Mouse (Mus musculus): Measurements from ENCODE around the gene Kmt2d. TPM values are rescaled to one million over a fixed set of nuclear protein-coding genes. Genes with fewer than 3 reads are reported as not detected.

The Kmt2d gene
- total and polyA plus RNA-seq, 3 experiments: 4.8 to 22.7 (median 14.1) TPM

GRCm38 (mm10) chr15:98791771-98792170 is 79.2 kb downstream of the Kmt2d start:
- H3K4me3 ChIP-seq (replicated peaks in 1 of 3; ENCODE audit: low read depth in 2 of 3, low read length in 2 of 3, poor library complexity in 1 of 3): peak overlapping the region in 1 of 3 experiments; percentile 43
- peaks cover 67% of the 10 kb centered on the region for H3K27me3 ChIP-seq (replicated peaks)
- peaks cover 23% of the 10 kb centered on the region for H3K9me3 ChIP-seq (replicated peaks; ENCODE audit: low read length)
- H3K4me2 ChIP-seq (ENCODE audit: insufficient read depth, low read depth, poor library complexity, severe bottlenecking): peak overlapping the region; percentile 73; the same call in 1 of the 2 replicates
- dilution Hi-C loops (cut with MboI; ENCODE audit: extremely low pct_ligation_motif_present, extremely low pct_unique_long_range_greater_than_20kb, low sequenced_read_pairs): no loop called here
- TF ChIP-seq MXI1 (IDR thresholded peaks at IDR 0.05; ENCODE audit: low read depth, low read length): 0 out of 2 replicates have a peak, but pooled peaks have one; percentile 38
- peak; percentile 10; the same call in 1 of the 2 replicates for TF ChIP-seq MAX (IDR thresholded peaks at IDR 0.05; ENCODE audit: low read length)
- 0 out of 2 replicates have a peak, but pooled peaks have one; percentile 21 for TF ChIP-seq MYC (IDR thresholded peaks at IDR 0.05; ENCODE audit: low read depth, low read length)
- TF ChIP-seq RCOR1 (conservative IDR thresholded peaks at IDR 0.05; ENCODE audit: low read depth, low read length): no peak
- TF ChIP-seq USF2 (conservative IDR thresholded peaks at IDR 0.05; ENCODE audit: low read depth, low read length): no peak
- TF ChIP-seq E2F4 (IDR thresholded peaks at IDR 0.05; ENCODE audit: insufficient replicate concordance, low read depth, low read length): no peak
- TF ChIP-seq ELF1 (IDR thresholded peaks at IDR 0.05; ENCODE audit: low read depth, low read length): no peak
- peaks cover 33 to 39% of the 10 kb centered on the region in 2 experiments for H3K4me1 ChIP-seq (ENCODE audit: control insufficient read depth in 1 of 2, insufficient read depth in 2 of 2)
- DNase-seq (ENCODE audit: extremely low read depth): no peak
- H3K27ac ChIP-seq (ENCODE audit: insufficient read depth, low read depth): no peak overlapping the region
- no peaks in the 10 kb centered on the region for H3K79me2 ChIP-seq (replicated peaks; ENCODE audit: control insufficient read depth, extremely low read depth, insufficient read depth, poor library complexity, severe bottlenecking)
- no peak overlapping the region for H3K9ac ChIP-seq (ENCODE audit: insufficient read depth, low read depth)
- in situ Hi-C loops (cut with MboI; ENCODE audit: low pct_ligation_motif_present, low pct_unique_long_range_greater_than_20kb, low sequenced_read_pairs): no loop called here
- no peaks in the 10 kb centered on the region for H3K36me3 ChIP-seq (replicated peaks in 1 of 2; ENCODE audit: control insufficient read depth in 1 of 2, insufficient read depth in 1 of 2, low read length in 1 of 2)

GRCm38 (mm10) chr15:98791221-98791620 is 79.8 kb downstream of the Kmt2d start:
- peaks cover 27 to 34% of the 10 kb centered on the region in 2 experiments for H3K4me1 ChIP-seq (ENCODE audit: control insufficient read depth in 1 of 2, insufficient read depth in 2 of 2)
- no peak for DNase-seq (ENCODE audit: extremely low read depth)
- peaks cover 23% of the 10 kb centered on the region for H3K9me3 ChIP-seq (replicated peaks; ENCODE audit: low read length)
- no peaks in the 10 kb centered on the region for H3K36me3 ChIP-seq (replicated peaks in 1 of 2; ENCODE audit: control insufficient read depth in 1 of 2, insufficient read depth in 1 of 2, low read length in 1 of 2)
- peaks cover 63% of the 10 kb centered on the region for H3K27me3 ChIP-seq (replicated peaks)
- TF ChIP-seq ELF1 (IDR thresholded peaks at IDR 0.05; ENCODE audit: low read depth, low read length) (no peak), POLR2A (IDR thresholded peaks at IDR 0.05; ENCODE audit: low read depth, low read length) (no peak), MAX (IDR thresholded peaks at IDR 0.05; ENCODE audit: low read length) (peak; percentile 11; the same call in 1 of the 2 replicates), GABPA (IDR thresholded peaks at IDR 0.05; ENCODE audit: insufficient replicate concordance, low read depth, low read length) (no peak)
- H3K9ac ChIP-seq (ENCODE audit: insufficient read depth, low read depth): no peak overlapping the region
- in situ Hi-C loops (cut with MboI; ENCODE audit: low pct_ligation_motif_present, low pct_unique_long_range_greater_than_20kb, low sequenced_read_pairs): no loop called here
- no peaks in the 10 kb centered on the region for H3K79me2 ChIP-seq (replicated peaks; ENCODE audit: control insufficient read depth, extremely low read depth, insufficient read depth, poor library complexity, severe bottlenecking)
- dilution Hi-C loops (cut with MboI; ENCODE audit: extremely low pct_ligation_motif_present, extremely low pct_unique_long_range_greater_than_20kb, low sequenced_read_pairs): no loop called here
- H3K4me3 ChIP-seq (replicated peaks in 1 of 3; ENCODE audit: low read depth in 2 of 3, low read length in 2 of 3, poor library complexity in 1 of 3): peak overlapping the region in 1 of 3 experiments; percentile 43
- peak overlapping the region; percentile 73 for H3K4me2 ChIP-seq (ENCODE audit: insufficient read depth, low read depth, poor library complexity, severe bottlenecking)
- H3K27ac ChIP-seq (ENCODE audit: insufficient read depth, low read depth): no peak overlapping the region

GRCm38 (mm10) chr15:98790761-98791160 is 80.2 kb downstream of the Kmt2d start:
- TF ChIP-seq USF1 (IDR thresholded peaks at IDR 0.05; ENCODE audit: low read depth, low read length) (no peak), IRF4 (IDR thresholded peaks at IDR 0.05; ENCODE audit: low read depth, low read length) (0 out of 2 replicates have a peak, but pooled peaks have one; percentile 23), POLR2AphosphoS2 (IDR thresholded peaks at IDR 0.05; ENCODE audit: low read depth, low read length) (no peak), MXI1 (IDR thresholded peaks at IDR 0.05; ENCODE audit: low read depth, low read length) (no peak), ETS1 (conservative IDR thresholded peaks at IDR 0.05; ENCODE audit: low read depth, low read length) (no peak), NELFE (IDR thresholded peaks at IDR 0.05; ENCODE audit: low read depth, low read length) (no peak)
- no peak for DNase-seq (ENCODE audit: extremely low read depth)
- H3K27me3 ChIP-seq (replicated peaks): peaks cover 60% of the 10 kb centered on the region
- peaks cover 23 to 29% of the 10 kb centered on the region in 2 experiments for H3K4me1 ChIP-seq (ENCODE audit: control insufficient read depth in 1 of 2, insufficient read depth in 2 of 2)
- H3K4me3 ChIP-seq (replicated peaks in 1 of 3; ENCODE audit: low read depth in 2 of 3, low read length in 2 of 3, poor library complexity in 1 of 3): peak overlapping the region in 1 of 3 experiments; percentile 31
- H3K4me2 ChIP-seq (ENCODE audit: insufficient read depth, low read depth, poor library complexity, severe bottlenecking): peak overlapping the region; percentile 73
- H3K27ac ChIP-seq (ENCODE audit: insufficient read depth, low read depth): no peak overlapping the region
- no peak overlapping the region for H3K9ac ChIP-seq (ENCODE audit: insufficient read depth, low read depth)
- in situ Hi-C loops (cut with MboI; ENCODE audit: low pct_ligation_motif_present, low pct_unique_long_range_greater_than_20kb, low sequenced_read_pairs) (no loop called here), dilution Hi-C loops (cut with MboI; ENCODE audit: extremely low pct_ligation_motif_present, extremely low pct_unique_long_range_greater_than_20kb, low sequenced_read_pairs) (no loop called here)
- peaks cover 25% of the 10 kb centered on the region for H3K9me3 ChIP-seq (replicated peaks; ENCODE audit: low read length)
- H3K36me3 ChIP-seq (replicated peaks in 1 of 2; ENCODE audit: control insufficient read depth in 1 of 2, insufficient read depth in 1 of 2, low read length in 1 of 2): no peaks in the 10 kb centered on the region
- no peaks in the 10 kb centered on the region for H3K79me2 ChIP-seq (replicated peaks; ENCODE audit: control insufficient read depth, extremely low read depth, insufficient read depth, poor library complexity, severe bottlenecking)
